Mouse (Mus musculus) liver, embryonic 14.5 days (tissue): ENCODE data around the gene Muc3a.

ENCODE experiments used
- CTCF ChIP-seq: IDR thresholded peaks from 2 replicates; pipeline ENCODE4 v1.5.1; 2016; ENCODE audit warnings: antibody characterized with exemption, low read depth, control low read depth
- EP300 ChIP-seq: IDR thresholded peaks from 2 replicates; pipeline ENCODE4 v1.6.1; 2016; ENCODE audit warnings: antibody characterized with exemption, low read depth

GRCm38 (mm10) chr5:137212289-137212688 lies at the start of gene Muc3a:
- TF ChIP-seq CTCF (no peak), EP300 (no peak)
